Mouse (Mus musculus) right cerebral cortex, postnatal 25 days (tissue): ENCODE results near the gene Lingo3.

ENCODE experiments used
- DNase-seq: peaks from one replicate; pipeline ENCODE4 v3.0.0; 2022

The Lingo3 gene

GRCm38 (mm10) chr10:80843931-80844547 lies at the start of gene Lingo3:
Gene Lingo3 (minus strand): TSS chr10:80844039.
- DNase-seq: peak; percentile 72

GRCm38 (mm10) chr10:80887181-80887580 lies 43.3 kb upstream of the Lingo3 start:
- no peak for DNase-seq

- no peak for DNase-seq
Measured at GRCm38 (mm10) chr10:80881301-80881700, 37.5 kb upstream of the Lingo3 start.

- no peak for DNase-seq
Measured at GRCm38 (mm10) chr10:80880901-80881300, 37.1 kb upstream of the Lingo3 start.

GRCm38 (mm10) chr10:80880131-80880641 lies 36.3 kb upstream of the Lingo3 start:
- no peak for DNase-seq

GRCm38 (mm10) chr10:80876594-80876993 lies 32.8 kb upstream of the Lingo3 start:
- no peak for DNase-seq

GRCm38 (mm10) chr10:80876028-80876427 lies 32.2 kb upstream of the Lingo3 start:
- DNase-seq: peak; percentile 45

- DNase-seq: no peak
Measured at GRCm38 (mm10) chr10:80874035-80874434, 30.2 kb upstream of the Lingo3 start.

- no peak for DNase-seq
Measured at GRCm38 (mm10) chr10:80871581-80871980, 27.7 kb upstream of the Lingo3 start, which contains the start of gene Tmprss9. Gene Tmprss9 (plus strand): TSS chr10:80871848.

GRCm38 (mm10) chr10:80870993-80871392 lies 27.2 kb upstream of the Lingo3 start:
- DNase-seq: no peak

- DNase-seq: no peak
Measured at GRCm38 (mm10) chr10:80864446-80864845, 20.6 kb upstream of the Lingo3 start.

GRCm38 (mm10) chr10:80862305-80862704 lies 18.5 kb upstream of the Lingo3 start:
- no peak for DNase-seq

- DNase-seq: no peak
Measured at GRCm38 (mm10) chr10:80858350-80858935, 14.6 kb upstream of the Lingo3 start.

- no peak for DNase-seq
Measured at GRCm38 (mm10) chr10:80857848-80858247, 14.0 kb upstream of the Lingo3 start.

- DNase-seq: no peak
Measured at GRCm38 (mm10) chr10:80857386-80857785, 13.5 kb upstream of the Lingo3 start.

- DNase-seq: no peak
Measured at GRCm38 (mm10) chr10:80856908-80857307, 13.1 kb upstream of the Lingo3 start.

- no peak for DNase-seq
Measured at GRCm38 (mm10) chr10:80856267-80856666, 12.4 kb upstream of the Lingo3 start.

- DNase-seq: no peak
Measured at GRCm38 (mm10) chr10:80855749-80856073, 11.9 kb upstream of the Lingo3 start.

- DNase-seq: peak; percentile 98
Measured at GRCm38 (mm10) chr10:80854913-80855748, 11.3 kb upstream of the Lingo3 start, which contains the start of the genes Lsm7 and Sppl2b. Gene Lsm7 (minus strand): TSS chr10:80855209. Gene Sppl2b (plus strand): TSS chr10:80855275.

GRCm38 (mm10) chr10:80848571-80848970 lies 4.7 kb upstream of the Lingo3 start:
- DNase-seq: no peak

- DNase-seq: no peak
Measured at GRCm38 (mm10) chr10:80845732-80846131, 1.9 kb upstream of the Lingo3 start.

GRCm38 (mm10) chr10:80845055-80845693 lies 1.3 kb upstream of the Lingo3 start:
- DNase-seq: no peak
